In genomic region chr17:49531661-49532060, GRCm38 (mm10) we compare ENCODE assay signal across 22 mouse cellular contexts. TPM values are rescaled to one million over a fixed set of nuclear protein-coding genes. Genes with fewer than 3 reads are reported as not detected.
DNase-seq lines count a peak whose midpoint lies in the region; ATAC-seq and TF ChIP-seq lines count a peak whose summit lies in the region.
"Had no signal": no experiment of that assay in that cellular context is flagged by ENCODE, and none has a peak within 500 bp of the region (broad histone marks: within the 10 kb centered on the region; RNA-seq: fewer than 3 reads in every experiment).

No protein-coding gene starts in this region.

- TF ChIP-seq CTCF in forebrain, postnatal 0 days (IDR thresholded peaks at IDR 0.05; ENCODE audit: low read depth), result no peak
- peak; percentile 26 for TF ChIP-seq CTCF in layer of hippocampus, adult 2 months (conservative IDR thresholded peaks at IDR 0.05)

- H3K9me3 ChIP-seq in forebrain, postnatal 0 days (ENCODE audit: low read length), result no peaks in the 10 kb centered on the region
- no peaks in the 10 kb centered on the region for H3K9me3 ChIP-seq in forebrain, embryonic 12.5 days
- H3K9me3 ChIP-seq: forebrain, embryonic 13.5 days; hindbrain, embryonic 15.5 days; intestine, embryonic 15.5 days; midbrain, embryonic 10.5 days had no signal

- WGBS in forebrain, postnatal 0 days, result 76% methylated on average over 5 of the region's 5 CpGs
- 95% methylated on average over 5 of the region's 5 CpGs for WGBS in forebrain, embryonic 12.5 days

- H3K9ac ChIP-seq in forebrain, postnatal 0 days, result no peak overlapping the region
- no peak overlapping the region for H3K9ac ChIP-seq in forebrain, embryonic 12.5 days
- H3K9ac ChIP-seq: forebrain, embryonic 13.5 days; hindbrain, embryonic 15.5 days; intestine, embryonic 15.5 days had no signal

- H3K27me3 ChIP-seq in forebrain, postnatal 0 days (ENCODE audit: insufficient read depth, low read length), result no peaks in the 10 kb centered on the region
- no peaks in the 10 kb centered on the region for H3K27me3 ChIP-seq in forebrain, embryonic 12.5 days
- H3K27me3 ChIP-seq: forebrain, embryonic 13.5 days; hindbrain, embryonic 15.5 days; intestine, embryonic 15.5 days had no signal

- no peak overlapping the region for H3K4me2 ChIP-seq in forebrain, postnatal 0 days (ENCODE audit: low read depth)
- no peak overlapping the region for H3K4me2 ChIP-seq in forebrain, embryonic 12.5 days
- H3K4me2 ChIP-seq: forebrain, embryonic 13.5 days; heart, embryonic 11.5 days; hindbrain, embryonic 15.5 days; intestine, embryonic 15.5 days; liver, embryonic 11.5 days had no signal

- DNase-seq in forebrain, postnatal 0 days, result peak; percentile 25
- peak in 1 of 2 experiments; percentile 19 for DNase-seq in layer of hippocampus, adult 2 months (ENCODE audit: low spot score in 2 of 2)
- no peak for DNase-seq in layer of hippocampus, postnatal 25 days (ENCODE audit: extremely low spot score in 1 of 2, low spot score in 1 of 2)
- peak; percentile 29 for DNase-seq in brain, adult 2 months (ENCODE audit: low read depth, low spot score)
- DNase-seq in lung, postnatal 14 days, result peak; percentile 30
- DNase-seq in urinary bladder, adult 2 months (ENCODE audit: low spot score), result no peak
- DNase-seq: adrenal gland, postnatal 25 days; cerebellum, adult 8-10 months; gastrocnemius, postnatal 25 days; heart, postnatal 4 days; kidney, adult 9 months; retina, postnatal 1 day; thymus, postnatal 14 days had no signal

- no peaks in the 10 kb centered on the region for H3K4me1 ChIP-seq in forebrain, postnatal 0 days (ENCODE audit: insufficient read depth)
- H3K4me1 ChIP-seq in forebrain, embryonic 12.5 days, result peaks cover 17% of the 10 kb centered on the region

- H3K36me3 ChIP-seq in forebrain, postnatal 0 days (ENCODE audit: insufficient read depth), result no peaks in the 10 kb centered on the region
- H3K36me3 ChIP-seq in forebrain, embryonic 12.5 days (replicated peaks), result no peaks in the 10 kb centered on the region
- H3K36me3 ChIP-seq: G1E; hindbrain, embryonic 15.5 days; intestine, embryonic 15.5 days; midbrain, embryonic 10.5 days had no signal

- no peak overlapping the region for H3K27ac ChIP-seq in forebrain, postnatal 0 days (ENCODE audit: low read depth, low read length)
- H3K27ac ChIP-seq in forebrain, embryonic 12.5 days, result no peak overlapping the region
- peak overlapping the region; percentile 36; the same call in 1 of the 2 replicates for H3K27ac ChIP-seq in layer of hippocampus, adult 2 months
- H3K27ac ChIP-seq: forebrain, embryonic 13.5 days; hindbrain, embryonic 15.5 days; intestine, embryonic 15.5 days; midbrain, embryonic 10.5 days; stomach, postnatal 0 days had no signal

- peak; percentile 14; the same call in 1 of the 2 replicates for ATAC-seq in forebrain, postnatal 0 days
- no peak for ATAC-seq in forebrain, embryonic 12.5 days (ENCODE audit: low FRiP score)
- ATAC-seq: forebrain, embryonic 13.5 days; intestine, embryonic 15.5 days had no signal

- no peak overlapping the region for H3K4me3 ChIP-seq in forebrain, postnatal 0 days (ENCODE audit: low read depth, low read length)
- H3K4me3 ChIP-seq in forebrain, embryonic 12.5 days (replicated peaks), result no peak overlapping the region
- H3K4me3 ChIP-seq in layer of hippocampus, adult 2 months, result no peak overlapping the region
- H3K4me3 ChIP-seq: forebrain, embryonic 13.5 days; hindbrain, embryonic 15.5 days; intestine, embryonic 15.5 days; midbrain, embryonic 10.5 days had no signal

RNA-seq across cellular contexts. Expression of gene Daam2, which starts 32.5 kb away (rescaled TPM):
- total RNA-seq in forebrain, postnatal 0 days (2014; rRNA removed), result 7.2 and 10.3 TPM in 2 replicates
- 0.77 and 1.8 TPM in 2 replicates for polyA plus RNA-seq in forebrain, postnatal 0 days (2015; fragmentation: Nextera tagmentation; extraction: Ambion mirVana)
- polyA plus RNA-seq in forebrain, embryonic 12.5 days (2016; fragmentation: Nextera tagmentation; extraction: Ambion mirVana), result 1.5 and 2.0 TPM in 2 replicates
- 10 to 100 TPM; 61.2 to 66.7 TPM for total RNA-seq in layer of hippocampus, adult 2 months (2021)
- total RNA-seq in layer of hippocampus, postnatal 25 days (2021), result 10 to 100 TPM; 55.9 to 57.1 TPM
- polyA plus RNA-seq in urinary bladder, adult 2 months (2012; rRNA removed), result 6.5 and 9.2 TPM in 2 replicates
- polyA plus RNA-seq: G1E had no signal

Comparison
In these comparisons a context has a peak if more than half of its experiments do, and no peak if none do; other contexts are left out.
1. DNase-seq: peak in forebrain, postnatal 0 days (single experiment), brain, adult 2 months (single experiment) and lung, postnatal 14 days (single experiment); none in layer of hippocampus, postnatal 25 days (0 of 2) and urinary bladder, adult 2 months (single experiment).